Mouse (Mus musculus): ENCODE measurements around the gene 4930544D05Rik.

The 4930544D05Rik gene

GRCm38 (mm10) chr11:70656964-70657363 is 41.3 kb downstream of the 4930544D05Rik start, which contains the start of gene Eno3:
TSS of gene Eno3 (plus strand) at chr11:70657202.
- DNase-seq: peak in 1 of 2 experiments; percentile 53

- DNase-seq: peak in 1 of 2 experiments; percentile 4
Measured at GRCm38 (mm10) chr11:70657573-70657972, 41.9 kb downstream of the 4930544D05Rik start.

GRCm38 (mm10) chr11:70657991-70658390 is 42.3 kb downstream of the 4930544D05Rik start:
- no peak for DNase-seq

GRCm38 (mm10) chr11:70658521-70658920 is 42.9 kb downstream of the 4930544D05Rik start:
- DNase-seq: no peak

GRCm38 (mm10) chr11:70658942-70659341 is 43.3 kb downstream of the 4930544D05Rik start:
- no peak for DNase-seq

- no peak for DNase-seq
Measured at GRCm38 (mm10) chr11:70660571-70660970, 44.9 kb downstream of the 4930544D05Rik start.

GRCm38 (mm10) chr11:70663101-70663500 is 47.5 kb downstream of the 4930544D05Rik start:
- DNase-seq: no peak

GRCm38 (mm10) chr11:70663957-70664356 is 48.3 kb downstream of the 4930544D05Rik start:
- DNase-seq: no peak

- no peak for DNase-seq
Measured at GRCm38 (mm10) chr11:70664741-70665140, 49.1 kb downstream of the 4930544D05Rik start.
